Mouse (Mus musculus): ENCODE measurements around the gene Ano8. TPM values are rescaled to one million over a fixed set of nuclear protein-coding genes. Genes with fewer than 3 reads are reported as not detected.
"Not testable (repeated sequence)": the region's sequence is repeated elsewhere in the genome, so short reads cannot be mapped to it uniquely, and the experiment has no call there.

Gene Ano8
- polyA plus RNA-seq, 1 experiment from 2014 or later = 3.1 TPM

- Histone ChIP-seq H3K36me3 (replicated peaks; ENCODE audit: control insufficient read depth, insufficient read depth, low read depth, low read length) (no peaks in the 10 kb centered on the region), H3K9ac (replicated peaks; ENCODE audit: low read length) (peak within 1 kb of the TSS; percentile 0; the same call in 1 of the 2 replicates), H3K4me1 (ENCODE audit: control insufficient read depth, insufficient read depth, low read length) (no peaks in the 10 kb centered on the region), H3K27me3 (ENCODE audit: control insufficient read depth, insufficient read depth, low read length) (peaks cover 21% of the 10 kb centered on the region), H3K9me3 (replicated peaks; ENCODE audit: control insufficient read depth, low read length) (no peaks in the 10 kb centered on the region), H3K4me3 (ENCODE audit: low read depth, low read length) (no peak within 1 kb of the TSS), H3K4me2 (ENCODE audit: low read depth, low read length) (peak within 1 kb of the TSS; percentile 11; the same call in 1 of the 2 replicates), H3K27ac (replicated peaks; ENCODE audit: low read depth, low read length) (no peak within 1 kb of the TSS)
- ATAC-seq (replicated peaks; ENCODE audit: insufficient number of reproducible peaks, low FRiP score, low TSS enrichment, low read depth) (no peak), DNase-seq (ENCODE audit: low spot score) (no peak)
- 6% methylated on average over 46 of the region's 46 CpGs for WGBS
Measured at GRCm38 (mm10) chr8:71525226-71526050, 39.7 kb upstream of the Ano8 start, which contains the start of gene Ccdc194. Ccdc194 (minus strand) TSS chr8:71525711.

GRCm38 (mm10) chr8:71521634-71522033, 35.9 kb upstream of the Ano8 start:
- H3K9ac ChIP-seq (replicated peaks; ENCODE audit: low read length) = no peak overlapping the region
- WGBS = 2% methylated on average over 17 of the region's 17 CpGs

DNA sequence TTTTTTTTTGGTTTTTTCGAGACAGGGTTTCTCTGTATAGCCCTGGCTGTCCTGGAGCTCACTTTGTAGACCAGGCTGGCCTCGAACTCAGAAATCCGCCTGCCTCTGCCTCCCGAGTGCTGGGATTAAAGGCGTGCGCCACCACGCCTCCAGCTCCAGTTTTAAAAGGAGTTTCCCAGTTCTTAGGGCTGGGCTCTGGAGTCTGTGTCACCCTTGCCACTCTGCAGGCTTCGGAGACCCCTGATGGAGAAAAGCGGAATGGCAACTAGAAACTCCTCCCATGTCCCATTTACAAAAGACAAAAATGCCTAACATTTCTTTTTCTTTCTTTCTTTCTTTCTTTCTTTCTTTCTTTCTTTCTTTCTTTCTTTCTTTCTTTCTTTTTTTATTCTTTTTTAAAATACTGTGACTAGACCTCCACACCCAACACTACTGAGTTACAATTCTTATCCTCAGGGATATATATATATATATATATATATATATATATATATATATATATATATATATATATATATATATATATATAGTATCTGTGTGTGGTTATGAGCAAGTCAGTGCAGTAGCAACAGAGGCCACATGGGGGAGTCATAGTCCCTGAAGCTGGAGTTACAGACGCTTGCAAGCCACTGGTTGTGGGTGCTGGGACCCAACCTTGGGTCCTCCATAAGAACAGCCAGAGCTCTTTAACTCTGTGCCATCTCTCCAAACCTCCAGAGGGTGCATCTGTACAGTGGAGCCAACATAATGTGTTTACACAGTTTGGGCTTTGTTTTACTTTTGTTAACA, 33.5 kb upstream of the Ano8 start:
- DNase-seq (ENCODE audit: low spot score) = peak; percentile 89
- not testable (repeated sequence) for H3K4me1 ChIP-seq (ENCODE audit: control insufficient read depth, insufficient read depth, low read length); H3K9ac ChIP-seq (replicated peaks; ENCODE audit: low read length); H3K27ac ChIP-seq (replicated peaks; ENCODE audit: low read depth, low read length); H3K4me3 ChIP-seq (ENCODE audit: low read depth, low read length); H3K27me3 ChIP-seq (ENCODE audit: control insufficient read depth, insufficient read depth, low read length); H3K36me3 ChIP-seq (replicated peaks; ENCODE audit: control insufficient read depth, insufficient read depth, low read depth, low read length); H3K4me2 ChIP-seq (ENCODE audit: low read depth, low read length); ATAC-seq (replicated peaks; ENCODE audit: insufficient number of reproducible peaks, low FRiP score, low TSS enrichment, low read depth); H3K9me3 ChIP-seq (replicated peaks; ENCODE audit: control insufficient read depth, low read length)
- 45% methylated on average over 10 of the region's 10 CpGs for WGBS

More at GRCm38 (mm10) chr8:71521634-71522033, 35.9 kb upstream of the Ano8 start:
- H3K4me2 ChIP-seq (ENCODE audit: low read depth, low read length) = no peak overlapping the region
- no peaks in the 10 kb centered on the region for H3K36me3 ChIP-seq (replicated peaks; ENCODE audit: control insufficient read depth, insufficient read depth, low read depth, low read length)
- no peaks in the 10 kb centered on the region for H3K9me3 ChIP-seq (replicated peaks; ENCODE audit: control insufficient read depth, low read length)
- DNase-seq (ENCODE audit: low spot score) = peak; percentile 94
- peak; percentile 71 for ATAC-seq (replicated peaks; ENCODE audit: insufficient number of reproducible peaks, low FRiP score, low TSS enrichment, low read depth)
- H3K27me3 ChIP-seq (ENCODE audit: control insufficient read depth, insufficient read depth, low read length) = peaks cover 17% of the 10 kb centered on the region
- no peaks in the 10 kb centered on the region for H3K4me1 ChIP-seq (ENCODE audit: control insufficient read depth, insufficient read depth, low read length)
- H3K4me3 ChIP-seq (ENCODE audit: low read depth, low read length) = no peak overlapping the region
- H3K27ac ChIP-seq (replicated peaks; ENCODE audit: low read depth, low read length) = no peak overlapping the region

- Histone ChIP-seq H3K4me2 (ENCODE audit: low read depth, low read length) (no peak overlapping the region), H3K36me3 (replicated peaks; ENCODE audit: control insufficient read depth, insufficient read depth, low read depth, low read length) (no peaks in the 10 kb centered on the region), H3K9ac (replicated peaks; ENCODE audit: low read length) (no peak overlapping the region), H3K9me3 (replicated peaks; ENCODE audit: control insufficient read depth, low read length) (no peaks in the 10 kb centered on the region), H3K27me3 (ENCODE audit: control insufficient read depth, insufficient read depth, low read length) (no peaks in the 10 kb centered on the region), H3K27ac (replicated peaks; ENCODE audit: low read depth, low read length) (no peak overlapping the region), H3K4me1 (ENCODE audit: control insufficient read depth, insufficient read depth, low read length) (no peaks in the 10 kb centered on the region), H3K4me3 (ENCODE audit: low read depth, low read length) (no peak overlapping the region)
- WGBS = 8% methylated on average over 6 of the region's 6 CpGs
- peak; percentile 37 for DNase-seq (ENCODE audit: low spot score)
- ATAC-seq (replicated peaks; ENCODE audit: insufficient number of reproducible peaks, low FRiP score, low TSS enrichment, low read depth) = no peak
Measured at GRCm38 (mm10) chr8:71516786-71517185, 31.0 kb upstream of the Ano8 start.

- 70% methylated on average over 5 of the region's 5 CpGs for WGBS
- no peaks in the 10 kb centered on the region for H3K4me1 ChIP-seq (ENCODE audit: control insufficient read depth, insufficient read depth, low read length)
- no peaks in the 10 kb centered on the region for H3K36me3 ChIP-seq (replicated peaks; ENCODE audit: control insufficient read depth, insufficient read depth, low read depth, low read length)
- no peaks in the 10 kb centered on the region for H3K27me3 ChIP-seq (ENCODE audit: control insufficient read depth, insufficient read depth, low read length)
- no peaks in the 10 kb centered on the region for H3K9me3 ChIP-seq (replicated peaks; ENCODE audit: control insufficient read depth, low read length)
- H3K4me2 ChIP-seq (ENCODE audit: low read depth, low read length) = no peak overlapping the region
- no peak overlapping the region for H3K4me3 ChIP-seq (ENCODE audit: low read depth, low read length)
- no peak for DNase-seq (ENCODE audit: low spot score)
- H3K27ac ChIP-seq (replicated peaks; ENCODE audit: low read depth, low read length) = no peak overlapping the region
- no peak for ATAC-seq (replicated peaks; ENCODE audit: insufficient number of reproducible peaks, low FRiP score, low TSS enrichment, low read depth)
- no peak overlapping the region for H3K9ac ChIP-seq (replicated peaks; ENCODE audit: low read length)
Measured at GRCm38 (mm10) chr8:71515043-71515442, 29.3 kb upstream of the Ano8 start.

GRCm38 (mm10) chr8:71513018-71513754, 27.4 kb upstream of the Ano8 start:
- ATAC-seq (replicated peaks; ENCODE audit: insufficient number of reproducible peaks, low FRiP score, low TSS enrichment, low read depth) = no peak
- Histone ChIP-seq H3K9me3 (replicated peaks; ENCODE audit: control insufficient read depth, low read length) (no peaks in the 10 kb centered on the region), H3K9ac (replicated peaks; ENCODE audit: low read length) (no peak overlapping the region), H3K27me3 (ENCODE audit: control insufficient read depth, insufficient read depth, low read length) (peaks cover 6% of the 10 kb centered on the region), H3K36me3 (replicated peaks; ENCODE audit: control insufficient read depth, insufficient read depth, low read depth, low read length) (no peaks in the 10 kb centered on the region), H3K4me1 (ENCODE audit: control insufficient read depth, insufficient read depth, low read length) (no peaks in the 10 kb centered on the region), H3K4me2 (ENCODE audit: low read depth, low read length) (no peak overlapping the region), H3K4me3 (ENCODE audit: low read depth, low read length) (no peak overlapping the region), H3K27ac (replicated peaks; ENCODE audit: low read depth, low read length) (no peak overlapping the region)
- 60% methylated on average over 13 of the region's 15 CpGs for WGBS
- no peak for DNase-seq (ENCODE audit: low spot score)

GRCm38 (mm10) chr8:71511644-71512043, 25.9 kb upstream of the Ano8 start, which contains the start of gene Plvap:
Plvap (minus strand) TSS chr8:71511752.
- peaks cover 21% of the 10 kb centered on the region for H3K27me3 ChIP-seq (ENCODE audit: control insufficient read depth, insufficient read depth, low read length)
- 43% methylated on average over 14 of the region's 14 CpGs for WGBS

More at GRCm38 (mm10) chr8:71511644-71512043, 25.9 kb upstream of the Ano8 start, which contains the start of gene Plvap:
- peak; percentile 31; the same call in 1 of the 2 replicates for ATAC-seq (replicated peaks; ENCODE audit: insufficient number of reproducible peaks, low FRiP score, low TSS enrichment, low read depth)
- 0 out of 2 replicates have a peak within 1 kb of the TSS, but pooled peaks have one; percentile 41 for H3K27ac ChIP-seq (replicated peaks; ENCODE audit: low read depth, low read length)
- no peak within 1 kb of the TSS for H3K9ac ChIP-seq (replicated peaks; ENCODE audit: low read length)
- no peaks in the 10 kb centered on the region for H3K4me1 ChIP-seq (ENCODE audit: control insufficient read depth, insufficient read depth, low read length)
- H3K4me3 ChIP-seq (ENCODE audit: low read depth, low read length) = 0 out of 2 replicates have a peak within 1 kb of the TSS, but pooled peaks have one; percentile 6
- no peaks in the 10 kb centered on the region for H3K36me3 ChIP-seq (replicated peaks; ENCODE audit: control insufficient read depth, insufficient read depth, low read depth, low read length)
- DNase-seq (ENCODE audit: low spot score) = no peak
- H3K4me2 ChIP-seq (ENCODE audit: low read depth, low read length) = no peak within 1 kb of the TSS; the same call in 1 of the 2 replicates
- no peaks in the 10 kb centered on the region for H3K9me3 ChIP-seq (replicated peaks; ENCODE audit: control insufficient read depth, low read length)

All from embryonic facial prominence, embryonic 11.5 days (tissue).